Mouse (Mus musculus): ENCODE results near the gene Pctp. TPM values are rescaled to one million over a fixed set of nuclear protein-coding genes. Genes with fewer than 3 reads are reported as not detected.

The Pctp gene
- polyA plus RNA-seq, 2 experiments: 4.3 to 5.1 TPM

- WGBS (ENCODE audit: insufficient replicate concordance): 34% methylated on average over 7 of the region's 7 CpGs
- Histone ChIP-seq H3K9me3 (ENCODE audit: control insufficient read depth, low read length) (no peaks in the 10 kb centered on the region), H3K4me3 (ENCODE audit: insufficient read depth in 1 of 2, low read depth in 2 of 2, low read length in 2 of 2) (no peak overlapping the region), H3K4me1 (replicated peaks; ENCODE audit: control insufficient read depth in 2 of 2, insufficient read depth in 2 of 2, low read length in 1 of 2) (no peaks in the 10 kb centered on the region), H3K36me3 (replicated peaks; ENCODE audit: control insufficient read depth, insufficient read depth, low read depth) (no peaks in the 10 kb centered on the region), H3K27me3 (ENCODE audit: control insufficient read depth, insufficient read depth, low read length) (no peaks in the 10 kb centered on the region), H3K27ac (no peak overlapping the region), H3K9ac (replicated peaks) (no peak overlapping the region), H3K4me2 (ENCODE audit: low read depth) (no peak overlapping the region)
- no peak for TF ChIP-seq EP300 (IDR thresholded peaks at IDR 0.05; ENCODE audit: low read depth)
- no peak for TF ChIP-seq CTCF (IDR thresholded peaks at IDR 0.05; ENCODE audit: low read depth)
- DNase-seq (ENCODE audit: low read depth in 3 of 3, low spot score in 3 of 3) (no peak), ATAC-seq (ENCODE audit: insufficient read depth) (no peak)
These were observed 12.6 kb upstream of the Pctp start for GRCm38 (mm10) chr11:90015281-90015680.

GRCm38 (mm10) chr11:90013657-90014056, 11.0 kb upstream of the Pctp start:
- TF ChIP-seq EP300 (IDR thresholded peaks at IDR 0.05; ENCODE audit: low read depth) (no peak), CTCF (IDR thresholded peaks at IDR 0.05; ENCODE audit: low read depth) (no peak)
- Histone ChIP-seq H3K4me2 (ENCODE audit: low read depth) (no peak overlapping the region), H3K9me3 (ENCODE audit: control insufficient read depth, low read length) (no peaks in the 10 kb centered on the region), H3K9ac (replicated peaks) (no peak overlapping the region), H3K4me3 (ENCODE audit: insufficient read depth in 1 of 2, low read depth in 2 of 2, low read length in 2 of 2) (no peak overlapping the region), H3K36me3 (replicated peaks; ENCODE audit: control insufficient read depth, insufficient read depth, low read depth) (no peaks in the 10 kb centered on the region), H3K27ac (no peak overlapping the region), H3K4me1 (replicated peaks; ENCODE audit: control insufficient read depth in 2 of 2, insufficient read depth in 2 of 2, low read length in 1 of 2) (no peaks in the 10 kb centered on the region), H3K27me3 (ENCODE audit: control insufficient read depth, insufficient read depth, low read length) (no peaks in the 10 kb centered on the region)
- ATAC-seq (ENCODE audit: insufficient read depth) (no peak), DNase-seq (ENCODE audit: low read depth in 3 of 3, low spot score in 3 of 3) (no peak)
- WGBS (ENCODE audit: insufficient replicate concordance): 56% methylated on average over 6 of the region's 6 CpGs

- Histone ChIP-seq H3K36me3 (replicated peaks; ENCODE audit: control insufficient read depth, insufficient read depth, low read depth) (no peaks in the 10 kb centered on the region), H3K27me3 (ENCODE audit: control insufficient read depth, insufficient read depth, low read length) (no peaks in the 10 kb centered on the region), H3K9me3 (ENCODE audit: control insufficient read depth, low read length) (no peaks in the 10 kb centered on the region), H3K4me1 (replicated peaks; ENCODE audit: control insufficient read depth in 2 of 2, insufficient read depth in 2 of 2, low read length in 1 of 2) (no peaks in the 10 kb centered on the region; a peak in 1 of 4 replicates), H3K4me3 (ENCODE audit: insufficient read depth in 1 of 2, low read depth in 2 of 2, low read length in 2 of 2) (no peak overlapping the region), H3K4me2 (ENCODE audit: low read depth) (no peak overlapping the region), H3K27ac (no peak overlapping the region), H3K9ac (replicated peaks) (no peak overlapping the region)
- TF ChIP-seq CTCF (IDR thresholded peaks at IDR 0.05; ENCODE audit: low read depth): no peak
- no peak for TF ChIP-seq EP300 (IDR thresholded peaks at IDR 0.05; ENCODE audit: low read depth)
- DNase-seq (ENCODE audit: low read depth in 3 of 3, low spot score in 3 of 3): no peak
- no peak for ATAC-seq (ENCODE audit: insufficient read depth)
- WGBS (ENCODE audit: insufficient replicate concordance): 27% methylated on average over 7 of the region's 7 CpGs
These were observed 5.3 kb upstream of the Pctp start for GRCm38 (mm10) chr11:90007791-90008531.

- H3K27ac ChIP-seq: no peak overlapping the region
- peaks cover 6 to 7% of the 10 kb centered on the region in 2 experiments; a peak in 3 of 4 replicates for H3K4me1 ChIP-seq (replicated peaks; ENCODE audit: control insufficient read depth in 2 of 2, insufficient read depth in 2 of 2, low read length in 1 of 2)
- no peak overlapping the region for H3K9ac ChIP-seq (replicated peaks)
- H3K4me3 ChIP-seq (ENCODE audit: insufficient read depth in 1 of 2, low read depth in 2 of 2, low read length in 2 of 2): no peak overlapping the region
- no peak for ATAC-seq (ENCODE audit: insufficient read depth)
- no peaks in the 10 kb centered on the region for H3K36me3 ChIP-seq (replicated peaks; ENCODE audit: control insufficient read depth, insufficient read depth, low read depth)
- WGBS (ENCODE audit: insufficient replicate concordance): 40% methylated on average over 4 of the region's 4 CpGs
- no peak overlapping the region for H3K4me2 ChIP-seq (ENCODE audit: low read depth)
- H3K27me3 ChIP-seq (ENCODE audit: control insufficient read depth, insufficient read depth, low read length): no peaks in the 10 kb centered on the region
- DNase-seq (ENCODE audit: low read depth in 3 of 3, low spot score in 3 of 3): no peak
- H3K9me3 ChIP-seq (ENCODE audit: control insufficient read depth, low read length): no peaks in the 10 kb centered on the region
- TF ChIP-seq EP300 (IDR thresholded peaks at IDR 0.05; ENCODE audit: low read depth) (no peak), CTCF (IDR thresholded peaks at IDR 0.05; ENCODE audit: low read depth) (no peak)
These were observed 3.4 kb upstream of the Pctp start for GRCm38 (mm10) chr11:90006111-90006510.

- Histone ChIP-seq H3K4me2 (ENCODE audit: low read depth) (peak overlapping the region; percentile 91), H3K4me3 (ENCODE audit: insufficient read depth in 1 of 2, low read depth in 2 of 2, low read length in 2 of 2) (no peak overlapping the region), H3K27me3 (ENCODE audit: control insufficient read depth, insufficient read depth, low read length) (no peaks in the 10 kb centered on the region), H3K36me3 (replicated peaks; ENCODE audit: control insufficient read depth, insufficient read depth, low read depth) (no peaks in the 10 kb centered on the region), H3K27ac (no peak overlapping the region), H3K9ac (replicated peaks) (no peak overlapping the region), H3K9me3 (ENCODE audit: control insufficient read depth, low read length) (no peaks in the 10 kb centered on the region), H3K4me1 (replicated peaks; ENCODE audit: control insufficient read depth in 2 of 2, insufficient read depth in 2 of 2, low read length in 1 of 2) (peaks cover 7 to 8% of the 10 kb centered on the region in 2 experiments; a peak in 3 of 4 replicates)
- WGBS (ENCODE audit: insufficient replicate concordance): 57% methylated on average over 4 of the region's 4 CpGs
- no peak for TF ChIP-seq EP300 (IDR thresholded peaks at IDR 0.05; ENCODE audit: low read depth)
- TF ChIP-seq CTCF (IDR thresholded peaks at IDR 0.05; ENCODE audit: low read depth): no peak
- ATAC-seq (ENCODE audit: insufficient read depth) (no peak), DNase-seq (ENCODE audit: low read depth in 3 of 3, low spot score in 3 of 3) (no peak)
These were observed 692 bp upstream of the Pctp start for GRCm38 (mm10) chr11:90003386-90003785.

Data from liver, embryonic 14.5 days (tissue).